Mouse (Mus musculus): ENCODE results near the gene Ccnh. TPM values are rescaled to one million over a fixed set of nuclear protein-coding genes. Genes with fewer than 3 reads are reported as not detected.

The Ccnh gene
- 81.2 TPM for polyA plus RNA-seq (2014; fragmentation: Illumina TruSeq; extraction: RNeasy Lipid Tissue Mini Kit (QIAGEN cat#74804); ENCODE audit: low read depth, low replicate concordance)

GRCm38 (mm10) chr13:85188903-85189643 lies at the start of gene Ccnh:
TSS of gene Ccnh (plus strand) at chr13:85189408.

Other genes with a start within 250 kb of the Ccnh start
- gene Rasa1, start 99.7 kb downstream of the Ccnh start, polyA plus RNA-seq (2014; fragmentation: Illumina TruSeq; extraction: RNeasy Lipid Tissue Mini Kit (QIAGEN cat#74804); ENCODE audit: low read depth, low replicate concordance): 170 TPM